Mouse (Mus musculus) MEL (cell line): ENCODE data around the gene Mpv17l. TPM values are rescaled to one million over a fixed set of nuclear protein-coding genes. Genes with fewer than 3 reads are reported as not detected.
A peak's percentile ranks its signal among the peaks of the same experiment; 100 is the strongest.
"Not testable (repeated sequence)": the region's sequence is repeated elsewhere in the genome, so short reads cannot be mapped to it uniquely, and the experiment has no call there.

Source experiments
- DNase-seq: peaks from one replicate; pipeline ENCODE4 v3.0.0; 2011; ENCODE audit warnings: low read depth, low spot score
- H3K27ac ChIP-seq: 2 replicates; pipeline ENCODE4 v1.5.1; 2012; ENCODE audit warnings: low read depth, mild to moderate bottlenecking, control low read depth, low read length, moderate library complexity; ENCODE audit not compliant: control insufficient read depth
- H3K27me3 ChIP-seq, 2 experiments: fragments of 150-350 bp in 1 of 2; sonication (generic) in 1 of 2; 2 replicates each; pipeline ENCODE4 v1.6.1; 2012; ENCODE audit warnings: low read length in 2 of 2, mild to moderate bottlenecking in 2 of 2, improper control_type of control experiment in 1 of 2, moderate library complexity in 1 of 2; ENCODE audit not compliant: insufficient read depth in 2 of 2, control insufficient read depth in 1 of 2
- H3K36me3 ChIP-seq, 2 experiments: 2 replicates each; pipeline ENCODE4 v1.6.1; 2012 to 2014; ENCODE audit warnings: low read length in 2 of 2, improper control_type of control experiment in 1 of 2, inconsistent platforms in 1 of 2, mild to moderate bottlenecking in 1 of 2; ENCODE audit not compliant: insufficient read depth in 2 of 2, control insufficient read depth in 1 of 2
- H3K4me1 ChIP-seq, 2 experiments: fragments of 150-350 bp in 1 of 2; sonication (generic) in 1 of 2; 2 replicates each; pipeline ENCODE4 v1.6.1; 2012; ENCODE audit warnings: low read length in 2 of 2, improper control_type of control experiment in 1 of 2, mild to moderate bottlenecking in 1 of 2; ENCODE audit not compliant: insufficient read depth in 2 of 2, control insufficient read depth in 1 of 2
- H3K4me3 ChIP-seq, 2 experiments: fragments of 150-350 bp in 1 of 2; sonication (generic) in 1 of 2; 2 replicates each; pipeline ENCODE4 v1.5.1; 2012; ENCODE audit warnings: low read depth in 2 of 2, low read length in 2 of 2, mild to moderate bottlenecking in 2 of 2, moderate library complexity in 2 of 2, control low read depth in 1 of 2, improper control_type of control experiment in 1 of 2; ENCODE audit not compliant: control insufficient read depth in 1 of 2, insufficient read depth in 1 of 2
- H3K79me2 ChIP-seq: 2 replicates; pipeline ENCODE4 v1.6.1; 2012; ENCODE audit warnings: mild to moderate bottlenecking, low read length, moderate library complexity; ENCODE audit not compliant: control insufficient read depth, poor library complexity, insufficient read depth
- H3K9ac ChIP-seq: 2 replicates; pipeline ENCODE4 v1.6.1; 2012; ENCODE audit warnings: low read depth, mild to moderate bottlenecking, control low read depth, low read length, moderate library complexity; ENCODE audit not compliant: control insufficient read depth, poor library complexity, severe bottlenecking
- H3K9me3 ChIP-seq: fragments of 150-350 bp; sonication (generic); replicated peaks from 2 replicates; pipeline ENCODE4 v1.6.1; 2012; ENCODE audit warnings: mild to moderate bottlenecking, low read length, improper control_type of control experiment, moderate library complexity; ENCODE audit not compliant: insufficient read depth
- CHD1 ChIP-seq: IDR thresholded peaks from 2 replicates; pipeline ENCODE4 v1.6.1; 2012; ENCODE audit warnings: low read depth, mild to moderate bottlenecking, inconsistent platforms, low read length, improper control_type of control experiment
- CHD2 ChIP-seq: IDR thresholded peaks from 2 replicates; pipeline ENCODE4 v1.6.1; 2011; ENCODE audit warnings: low read length, improper control_type of control experiment
- CTCF ChIP-seq, 3 experiments: IDR thresholded peaks in 2 of 3; conservative IDR thresholded peaks in 1 of 3; 2 replicates each; pipeline ENCODE4 v1.5.1; 2011 to 2012; ENCODE audit warnings: low read length in 3 of 3, low read depth in 2 of 3, mild to moderate bottlenecking in 2 of 3, improper control_type of control experiment in 1 of 3, inconsistent platforms in 1 of 3, mixed read lengths in 1 of 3, moderate library complexity in 1 of 3; ENCODE audit not compliant: control insufficient read depth in 1 of 3, insufficient read depth in 1 of 3, poor library complexity in 1 of 3, severe bottlenecking in 1 of 3
- HCFC1 ChIP-seq: IDR thresholded peaks from 2 replicates; pipeline ENCODE4 v1.6.1; 2012; ENCODE audit warnings: low read depth, mild to moderate bottlenecking, inconsistent platforms, low read length, improper control_type of control experiment, moderate library complexity
- JUND ChIP-seq: IDR thresholded peaks from 2 replicates; pipeline ENCODE4 v1.6.1; 2011; ENCODE audit warnings: low read depth, mild to moderate bottlenecking, improper control_type of control experiment, low read length
- KAT2A ChIP-seq: conservative IDR thresholded peaks from 2 replicates; pipeline ENCODE4 v1.6.1; 2012; ENCODE audit warnings: low read depth, low read length, improper control_type of control experiment, inconsistent platforms
- MAX ChIP-seq: IDR thresholded peaks from 2 replicates; pipeline ENCODE4 v1.6.1; 2011; ENCODE audit warnings: low read length, improper control_type of control experiment
- MEF2A ChIP-seq: IDR thresholded peaks from 2 replicates; pipeline ENCODE4 v1.6.1; 2014; ENCODE audit warnings: low read depth, mild to moderate bottlenecking, inconsistent platforms, low read length, improper control_type of control experiment; ENCODE audit not compliant: poor library complexity, insufficient replicate concordance, severe bottlenecking; ENCODE audit errors: extremely low read depth
- MXI1 ChIP-seq: IDR thresholded peaks from 2 replicates; pipeline ENCODE4 v1.6.1; 2011; ENCODE audit warnings: mild to moderate bottlenecking, low read depth, low read length, improper control_type of control experiment
- MYC ChIP-seq: IDR thresholded peaks from 2 replicates; pipeline ENCODE4 v1.6.1; 2011; ENCODE audit warnings: low read depth, mild to moderate bottlenecking, low read length, improper control_type of control experiment, moderate library complexity
- NELFE ChIP-seq: IDR thresholded peaks from 2 replicates; pipeline ENCODE4 v1.6.1; 2011; ENCODE audit warnings: low read depth, low read length, improper control_type of control experiment
- NRF1 ChIP-seq: IDR thresholded peaks from 2 replicates; pipeline ENCODE4 v1.6.1; 2014; ENCODE audit warnings: low read depth, mild to moderate bottlenecking, inconsistent platforms, low read length, improper control_type of control experiment, moderate library complexity; ENCODE audit not compliant: poor library complexity, insufficient read depth, severe bottlenecking
- POLR2AphosphoS5 ChIP-seq: IDR thresholded peaks from 2 replicates; pipeline ENCODE4 v1.6.1; 2012; ENCODE audit warnings: low read depth, borderline replicate concordance, mild to moderate bottlenecking, inconsistent platforms, low read length, moderate library complexity, mixed read lengths
- RCOR1 ChIP-seq: IDR thresholded peaks from 2 replicates; pipeline ENCODE4 v1.6.1; 2012; ENCODE audit warnings: low read depth, mild to moderate bottlenecking, inconsistent platforms, low read length, improper control_type of control experiment
- TBP ChIP-seq: IDR thresholded peaks from 2 replicates; pipeline ENCODE4 v1.8.0; 2011; ENCODE audit warnings: low read depth, low read length, improper control_type of control experiment
- UBTF ChIP-seq: IDR thresholded peaks from 2 replicates; pipeline ENCODE4 v1.6.1; 2012; ENCODE audit warnings: low read depth, mild to moderate bottlenecking, inconsistent platforms, low read length, improper control_type of control experiment, moderate library complexity, borderline replicate concordance; ENCODE audit not compliant: insufficient read depth
- USF2 ChIP-seq, 2 experiments: IDR thresholded peaks; 2 replicates each; pipeline ENCODE4 v1.6.1; 2011 to 2012; ENCODE audit warnings: improper control_type of control experiment in 2 of 2, low read length in 2 of 2, borderline replicate concordance in 1 of 2, inconsistent platforms in 1 of 2, low read depth in 1 of 2, mild to moderate bottlenecking in 1 of 2; ENCODE audit not compliant: insufficient read depth in 1 of 2
- ZC3H11A ChIP-seq: IDR thresholded peaks from 2 replicates; pipeline ENCODE4 v1.6.1; 2012; ENCODE audit warnings: low read depth, mild to moderate bottlenecking, inconsistent platforms, low read length, improper control_type of control experiment
- ZKSCAN1 ChIP-seq: IDR thresholded peaks from 2 replicates; pipeline ENCODE4 v1.6.1; 2012; ENCODE audit warnings: low read depth, mild to moderate bottlenecking, inconsistent platforms, low read length, improper control_type of control experiment, moderate library complexity
- ZMIZ1 ChIP-seq: IDR thresholded peaks from 2 replicates; pipeline ENCODE4 v1.6.1; 2012; ENCODE audit warnings: low read depth, mild to moderate bottlenecking, inconsistent platforms, low read length, improper control_type of control experiment, moderate library complexity
- ZNF384 ChIP-seq: IDR thresholded peaks from 2 replicates; pipeline ENCODE4 v1.6.1; 2012; ENCODE audit warnings: low read depth, mild to moderate bottlenecking, inconsistent platforms, low read length, improper control_type of control experiment
- polyA plus RNA-seq, 2 experiments: library from polyadenylated mRNA; stranded (reverse) in 1 of 2; unstranded in 1 of 2; fragments of >175 nt in 1 of 2; fragments of >200 nt in 1 of 2; gene quantifications; 2 replicates each; pipeline versions ENCODE4 v1.2.1 to v1.2.4; 2012; ENCODE audit warnings: low replicate concordance in 2 of 2, low read depth in 1 of 2; ENCODE audit not compliant: insufficient read length in 2 of 2, insufficient read depth in 1 of 2, missing spikeins in 1 of 2
- total RNA-seq: library from RNA; depleted of rRNA; stranded (reverse); fragments of 300-350 nt; gene quantifications from 2 replicates; pipeline ENCODE4 v1.2.3, GENCODE M21; 2012

The Mpv17l gene
- total and polyA plus RNA-seq, 3 experiments: 0.77 to 2.3 TPM; not detected in 1

GRCm38 (mm10) chr16:13962053-13962452, 59.1 kb downstream of the Mpv17l start:
- no peaks in the 10 kb centered on the region for H3K4me1 ChIP-seq
- H3K9me3 ChIP-seq: no peaks in the 10 kb centered on the region
- peak; percentile 16 for DNase-seq
- H3K27ac ChIP-seq: no peak overlapping the region
- no peaks in the 10 kb centered on the region for H3K36me3 ChIP-seq
- no peaks in the 10 kb centered on the region for H3K79me2 ChIP-seq
- H3K27me3 ChIP-seq: no peaks in the 10 kb centered on the region; a peak in 3 of 4 replicates
- TF ChIP-seq ZKSCAN1 (no peak), ZNF384 (no peak), MAX (no peak), MXI1 (no peak), ZC3H11A (no peak)
- no peak overlapping the region for H3K4me3 ChIP-seq
- no peak overlapping the region for H3K9ac ChIP-seq

GRCm38 (mm10) chr16:13969096-13969495, 66.1 kb downstream of the Mpv17l start:
- no peaks in the 10 kb centered on the region for H3K79me2 ChIP-seq

DNA sequence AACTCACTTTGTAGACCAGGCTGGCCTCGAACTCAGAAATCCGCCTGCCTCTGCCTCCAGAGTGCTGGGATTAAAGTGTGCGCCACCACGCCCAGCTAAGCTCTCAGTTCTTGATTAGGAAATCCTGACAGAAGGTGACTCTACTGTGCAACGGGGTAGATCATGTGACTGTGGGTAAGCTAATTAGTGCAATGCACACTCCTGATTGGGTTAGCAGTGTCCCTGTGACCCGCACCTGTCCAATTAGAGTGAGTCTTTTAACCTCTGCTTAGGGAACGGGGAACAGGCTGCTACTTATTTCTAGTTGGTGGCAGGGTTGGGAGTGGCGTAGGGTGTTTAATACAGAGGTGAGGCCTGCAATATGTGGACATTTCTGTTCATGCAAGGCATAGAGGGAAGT, 69.1 kb downstream of the Mpv17l start:
- Histone ChIP-seq H3K9ac (no peak overlapping the region), H3K27me3 (no peaks in the 10 kb centered on the region), H3K4me3 (no peak overlapping the region), H3K36me3 (no peaks in the 10 kb centered on the region), H3K79me2 (no peaks in the 10 kb centered on the region), H3K9me3 (no peaks in the 10 kb centered on the region), H3K4me1 (no peaks in the 10 kb centered on the region), H3K27ac (no peak overlapping the region)
- no peak for DNase-seq
- TF ChIP-seq NELFE: no peak
- TF ChIP-seq JUND: no peak
- TF ChIP-seq NRF1: no peak
- TF ChIP-seq ZMIZ1: no peak
- TF ChIP-seq MYC: no peak
- TF ChIP-seq RCOR1: no peak
- TF ChIP-seq USF2 (IDR thresholded peaks at IDR 0.05; ENCODE audit: borderline replicate concordance in 1 of 2, insufficient read depth in 1 of 2, low read depth in 1 of 2, low read length in 2 of 2): no peak
- TF ChIP-seq TBP: no peak
- TF ChIP-seq CHD2: no peak
- no peak for TF ChIP-seq KAT2A
- TF ChIP-seq CHD1: no peak
- TF ChIP-seq MEF2A: no peak
- TF ChIP-seq POLR2AphosphoS5: no peak

More at GRCm38 (mm10) chr16:13969096-13969495, 66.1 kb downstream of the Mpv17l start:
- no peak for DNase-seq
- H3K27ac ChIP-seq: no peak overlapping the region
- H3K27me3 ChIP-seq: no peaks in the 10 kb centered on the region; a peak in 3 of 4 replicates
- H3K4me1 ChIP-seq: no peaks in the 10 kb centered on the region
- H3K36me3 ChIP-seq: no peaks in the 10 kb centered on the region
- no peak overlapping the region for H3K9ac ChIP-seq
- no peaks in the 10 kb centered on the region for H3K9me3 ChIP-seq
- no peak overlapping the region for H3K4me3 ChIP-seq
- TF ChIP-seq MYC (no peak), HCFC1 (no peak), ZKSCAN1 (no peak), CHD1 (no peak), CTCF (IDR thresholded peaks at IDR 0.05 in 2 of 3, conservative IDR thresholded peaks at IDR 0.05 in 1 of 3; ENCODE audit: control insufficient read depth in 1 of 3, insufficient read depth in 1 of 3, low read depth in 2 of 3, low read length in 3 of 3, poor library complexity in 1 of 3, severe bottlenecking in 1 of 3) (no peak), UBTF (no peak)

DNA sequence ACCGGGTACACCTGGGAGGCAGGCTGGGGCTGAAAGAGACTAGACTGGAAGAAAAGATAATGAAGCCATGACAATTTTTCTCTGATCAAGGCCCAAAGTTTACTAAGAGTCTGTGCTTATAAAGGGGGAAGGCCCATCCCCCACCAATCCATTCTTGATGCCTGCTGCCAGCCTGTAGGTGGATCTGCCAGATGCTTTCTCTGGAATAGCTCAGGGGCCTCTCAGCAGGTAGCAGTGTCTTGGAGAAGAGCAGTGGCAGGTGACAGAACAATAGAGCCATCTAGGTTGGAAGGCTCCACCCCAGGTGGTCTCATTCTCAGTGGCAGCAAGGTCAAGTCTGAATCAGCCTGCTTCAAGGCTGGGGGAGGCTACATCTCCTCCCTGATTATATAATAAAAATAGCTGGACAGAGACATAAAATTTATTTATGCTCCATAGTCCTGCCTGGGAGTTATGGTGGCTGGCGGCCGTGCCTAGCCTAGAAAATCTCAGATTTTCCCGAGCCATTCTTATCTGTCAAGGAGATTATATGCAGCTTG, 73.5 kb downstream of the Mpv17l start:
- not testable (repeated sequence) for H3K27me3 ChIP-seq, H3K9me3 ChIP-seq, H3K79me2 ChIP-seq, H3K4me3 ChIP-seq, DNase-seq, H3K36me3 ChIP-seq, H3K9ac ChIP-seq, H3K27ac ChIP-seq, H3K4me1 ChIP-seq
